Mouse (Mus musculus): Measurements from ENCODE around the gene Hist2h2be.
"Not testable (repeated sequence)": the region's sequence is repeated elsewhere in the genome, so short reads cannot be mapped to it uniquely, and the experiment has no call there.

Hist2h2be gene

DNA sequence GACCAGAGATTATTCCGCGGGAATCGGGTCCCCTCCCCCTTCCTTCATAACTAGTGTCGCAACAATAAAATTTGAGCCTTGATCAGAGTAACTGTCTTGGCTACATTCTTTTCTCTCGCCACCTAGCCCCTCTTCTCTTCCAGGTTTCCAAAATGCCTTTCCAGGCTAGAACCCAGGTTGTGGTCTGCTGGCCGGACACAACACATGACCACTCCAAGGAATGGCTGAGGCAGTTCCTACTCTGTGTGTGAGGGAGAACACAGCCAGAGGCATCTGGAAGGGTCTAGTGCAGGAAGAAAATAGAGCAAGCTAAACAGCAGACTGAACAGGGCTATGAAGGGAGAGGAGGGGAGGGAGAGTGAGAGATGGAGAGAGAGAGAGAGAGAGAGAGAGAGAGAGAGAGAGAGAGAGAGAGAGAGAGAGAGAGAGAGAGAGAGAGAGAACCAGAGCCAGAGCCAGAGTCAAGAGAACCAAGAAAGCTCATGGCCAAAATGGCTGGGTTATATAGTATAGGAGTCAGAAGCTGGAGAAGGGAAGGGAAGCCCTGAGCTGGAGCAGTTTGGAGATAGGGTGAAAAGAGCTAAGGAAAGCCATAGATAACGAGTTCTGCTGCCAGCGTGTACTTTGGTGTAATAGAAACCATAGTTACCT, 22.2 kb upstream of the Hist2h2be start:
- DNase-seq: not testable (repeated sequence)

DNA sequence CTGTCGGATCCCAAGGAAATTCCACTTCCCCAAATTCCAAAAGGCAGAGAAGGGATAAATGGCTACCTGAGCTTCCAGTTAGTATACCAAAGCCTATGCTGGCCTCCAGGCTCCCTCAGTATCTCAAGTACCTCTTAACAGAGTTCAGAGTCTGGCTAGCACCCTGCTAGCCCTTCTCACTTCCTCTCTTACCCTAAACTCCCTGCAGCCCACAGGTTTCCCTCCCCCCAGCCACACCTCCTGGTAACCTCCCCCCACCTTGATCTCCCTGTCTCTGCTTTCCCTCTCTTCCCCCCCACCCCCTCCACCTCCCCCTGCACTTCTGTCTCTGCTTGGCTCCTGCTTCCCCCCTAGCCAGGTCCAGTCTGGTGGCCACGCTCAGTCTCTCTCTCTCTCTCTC, 21.2 kb upstream of the Hist2h2be start:
- DNase-seq: no peak

DNA sequence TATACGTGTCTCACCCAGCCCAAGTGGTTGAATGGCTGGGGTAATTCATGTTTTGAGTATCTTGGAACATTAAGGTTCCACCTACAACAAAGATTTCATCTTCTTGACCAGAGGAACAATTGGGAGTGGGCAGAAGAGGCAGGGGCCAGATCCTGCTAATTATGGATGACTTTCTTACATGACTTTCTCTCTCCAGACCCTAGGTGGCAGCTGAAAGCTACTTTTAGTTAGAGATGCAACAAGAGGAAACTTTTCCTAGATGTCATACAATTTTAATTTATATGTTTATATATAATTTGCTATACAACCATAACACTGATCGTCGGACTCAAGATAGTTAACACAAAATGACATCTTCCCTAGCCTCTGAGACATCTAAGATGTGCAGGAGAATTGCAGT, 13.1 kb upstream of the Hist2h2be start:
- DNase-seq: no peak

DNA sequence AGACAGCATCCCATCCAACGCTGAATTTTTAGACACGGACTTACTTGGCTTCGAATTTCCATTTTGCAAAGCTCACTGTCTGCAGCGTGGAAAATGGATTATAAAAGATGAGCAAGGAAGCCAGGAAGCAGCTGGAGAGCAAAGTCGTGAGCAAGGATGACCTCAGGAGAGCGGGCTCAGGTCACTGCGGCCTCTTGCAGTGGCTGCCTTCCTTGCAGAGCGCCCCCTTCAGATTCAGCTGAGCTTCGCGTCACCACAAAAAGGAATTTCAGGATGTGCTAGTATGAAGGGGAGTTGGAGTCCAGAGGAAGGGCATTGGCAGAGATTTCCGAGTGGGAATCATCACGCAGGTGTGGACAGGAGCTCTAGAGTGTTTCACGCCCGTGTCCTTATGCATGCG, 11.7 kb upstream of the Hist2h2be start:
- peak in 1 of 2 experiments; percentile 46 for DNase-seq

DNA sequence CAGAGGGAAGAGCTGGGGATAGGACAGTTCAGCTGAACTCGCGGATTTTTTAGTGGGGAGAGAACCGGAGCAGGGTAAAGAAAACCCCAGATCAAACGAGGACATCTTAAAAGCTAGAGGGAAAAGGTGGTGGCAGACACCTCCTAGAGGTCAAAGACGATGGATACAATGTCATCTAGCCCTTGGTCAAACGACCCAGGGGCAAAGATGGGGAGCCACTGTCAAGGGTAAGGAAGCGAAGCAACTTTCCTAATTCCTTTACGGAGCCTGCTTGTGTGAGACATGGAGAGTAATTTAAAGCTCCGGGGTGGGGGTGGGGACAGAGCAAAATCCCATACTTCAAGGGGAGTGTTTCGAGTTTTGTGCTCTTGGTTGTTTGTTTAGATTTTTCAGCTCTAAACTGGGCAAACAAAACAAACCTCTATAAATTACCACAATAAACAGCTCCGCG, 1.7 kb upstream of the Hist2h2be start:
- DNase-seq: peak; percentile 51 to 60

DNA sequence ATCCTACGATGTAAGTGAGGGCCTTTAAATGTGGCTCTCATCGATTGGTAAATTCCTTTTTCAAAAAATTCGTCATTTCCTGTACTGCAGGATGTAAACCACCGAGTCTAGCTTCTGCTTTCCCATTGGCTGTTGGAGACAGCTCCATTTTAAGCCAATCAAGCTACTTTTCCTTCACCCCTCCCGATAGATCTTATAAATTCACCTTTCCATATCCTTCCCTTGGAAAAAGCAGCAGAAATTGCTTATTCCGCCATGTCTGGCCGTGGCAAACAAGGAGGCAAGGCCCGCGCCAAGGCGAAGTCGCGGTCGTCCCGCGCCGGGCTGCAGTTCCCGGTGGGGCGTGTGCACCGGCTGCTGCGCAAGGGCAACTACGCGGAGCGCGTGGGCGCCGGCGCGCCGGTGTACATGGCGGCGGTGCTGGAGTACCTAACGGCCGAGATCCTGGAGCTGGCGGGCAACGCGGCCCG, 1.2 kb upstream of the Hist2h2be start, which contains the start of the genes Bola1 and Hist2h2ab:
Gene Bola1 (minus strand): TSS at position 49 of the 470 bp plus-strand sequence.
Gene Hist2h2ab (plus strand): TSS at position 205 of the 470 bp plus-strand sequence.
- peak; percentile 79 to 87 for DNase-seq

DNA sequence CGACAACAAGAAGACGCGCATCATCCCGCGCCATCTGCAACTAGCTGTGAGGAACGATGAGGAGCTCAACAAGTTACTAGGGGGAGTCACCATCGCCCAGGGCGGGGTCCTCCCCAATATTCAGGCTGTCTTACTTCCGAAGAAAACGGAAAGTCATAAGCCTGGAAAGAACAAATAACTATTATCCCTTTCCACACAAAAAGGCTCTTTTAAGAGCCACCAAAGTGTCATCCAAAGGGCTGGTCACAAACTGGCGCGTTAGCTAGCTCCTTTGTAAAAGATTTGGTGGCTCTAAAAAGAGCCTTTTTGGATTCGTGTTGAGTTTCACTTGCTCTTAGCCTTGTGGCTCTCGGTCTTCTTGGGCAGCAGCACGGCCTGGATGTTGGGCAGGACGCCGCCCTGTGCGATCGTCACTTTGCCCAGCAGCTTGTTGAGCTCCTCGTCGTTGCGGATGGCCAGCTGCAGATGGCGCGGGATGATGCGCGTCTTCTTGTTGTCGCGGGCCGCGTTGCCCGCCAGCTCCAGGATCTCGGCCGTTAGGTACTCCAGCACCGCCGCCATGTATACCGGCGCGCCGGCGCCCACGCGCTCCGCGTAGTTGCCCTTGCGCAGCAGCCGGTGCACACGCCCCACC, 671 bp upstream of the Hist2h2be start:
- peak in 1 of 2 experiments; percentile 83 for DNase-seq

GRCm38 (mm10) chr3:96221640-96222038, 720 bp downstream of the Hist2h2be start:
- DNase-seq: peak; percentile 31 to 33

DNA sequence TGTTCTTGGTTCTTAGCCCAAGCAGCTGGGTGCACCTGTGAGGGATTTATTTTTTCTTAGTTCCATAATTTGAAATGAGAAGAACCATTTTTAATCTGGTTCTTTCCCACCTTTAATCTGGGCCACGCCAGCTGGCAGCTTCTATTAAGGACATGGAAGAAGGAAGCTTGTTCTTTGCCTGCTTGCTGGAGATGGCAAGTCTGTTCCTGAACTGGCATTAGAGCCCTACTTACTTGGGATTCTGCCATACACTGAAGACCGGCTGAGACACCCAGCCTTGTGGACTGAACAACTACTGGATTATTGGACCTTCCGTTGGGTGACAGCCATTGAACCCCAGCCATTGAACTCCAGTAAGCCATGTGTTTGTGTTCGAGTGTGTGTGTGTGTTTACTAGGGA, 1.9 kb downstream of the Hist2h2be start:
- DNase-seq: no peak

DNA sequence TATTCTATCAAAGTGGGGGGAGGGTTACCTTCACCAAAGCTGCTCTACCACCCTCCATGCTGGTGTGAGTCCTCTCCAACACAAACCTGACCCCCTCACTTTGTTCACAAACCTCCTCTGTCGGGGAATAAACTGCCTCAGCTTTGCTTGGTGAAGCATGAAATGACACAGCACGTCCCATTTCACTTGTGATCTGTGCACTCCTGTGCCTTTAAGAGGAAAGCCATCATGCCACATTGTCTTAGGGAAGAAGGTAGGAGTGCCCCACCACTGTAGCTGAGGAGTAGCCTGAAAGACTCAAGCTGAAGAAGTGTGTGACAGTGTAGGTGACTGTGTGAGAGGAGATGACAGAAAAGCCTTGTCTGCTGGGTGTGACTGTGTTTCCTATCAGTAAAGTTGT, 4.5 kb downstream of the Hist2h2be start:
- no peak for DNase-seq

DNA sequence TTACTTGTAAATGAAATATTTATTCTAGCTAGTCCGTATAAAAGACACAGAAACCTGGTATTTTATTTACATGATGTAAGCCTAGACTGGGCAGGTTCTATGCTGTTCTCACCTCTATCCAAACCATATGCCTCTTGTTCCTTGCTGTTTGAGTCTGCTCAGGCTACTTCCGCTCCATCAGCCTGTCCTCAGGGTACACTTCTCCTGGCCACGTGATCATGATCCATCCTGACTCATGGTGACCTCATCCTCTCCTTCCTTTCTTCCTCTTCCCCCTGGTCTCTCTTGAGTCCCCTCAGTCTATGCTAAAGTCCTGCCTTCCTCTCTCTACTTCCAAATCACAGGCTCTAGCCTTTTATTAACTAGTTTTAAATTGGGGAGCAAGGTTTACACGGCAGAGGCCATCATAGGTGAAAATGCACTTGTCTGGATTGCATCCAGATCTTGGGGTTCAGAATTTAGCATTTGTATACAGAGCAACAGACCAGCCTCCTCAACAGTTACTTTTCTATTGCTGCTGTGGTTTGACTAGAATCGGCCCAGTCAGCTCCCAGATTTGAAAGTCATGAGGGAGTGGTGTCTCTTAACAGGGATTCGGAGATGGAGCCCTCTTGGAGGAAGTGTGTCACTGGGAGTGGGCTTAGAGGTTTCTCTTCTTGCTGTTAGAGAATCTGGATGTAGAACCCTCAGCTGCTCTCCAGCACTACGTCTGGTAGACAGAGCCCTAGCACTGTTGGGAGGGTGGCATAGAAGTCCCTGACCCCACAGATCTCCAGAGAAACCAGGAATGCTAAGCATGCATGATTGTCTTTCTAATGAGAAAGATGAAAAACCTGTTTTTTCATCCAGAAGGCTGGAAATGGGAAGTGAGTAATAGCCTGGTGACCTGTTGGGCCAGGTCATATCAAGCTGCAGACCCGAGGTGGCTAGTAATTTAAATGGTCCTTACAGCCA, 6.1 kb downstream of the Hist2h2be start:
- DNase-seq: no peak

GRCm38 (mm10) chr3:96228828-96229227, 7.9 kb downstream of the Hist2h2be start:
- no peak for DNase-seq

DNA sequence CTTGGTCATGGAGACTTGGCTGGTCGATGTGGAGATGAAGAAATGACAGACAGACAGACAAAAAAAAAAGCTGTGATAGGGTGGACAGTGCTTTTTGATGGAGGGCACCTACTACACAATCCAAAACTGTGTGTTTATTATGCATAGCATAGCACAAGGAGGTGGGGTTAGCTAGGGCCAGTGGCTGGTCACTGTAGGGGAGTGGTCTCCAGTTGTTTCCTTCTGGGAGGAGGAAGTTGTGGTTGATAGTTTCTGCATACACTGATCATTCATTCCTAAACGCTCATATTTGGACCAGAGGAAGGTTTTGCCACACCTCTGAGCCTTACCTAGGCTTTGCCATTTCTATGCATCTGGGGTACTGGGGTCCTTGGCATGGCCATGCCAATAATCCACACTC, 9.5 kb downstream of the Hist2h2be start:
- no peak for DNase-seq

- no peak for DNase-seq
Observed at GRCm38 (mm10) chr3:96230910-96231757, 10.2 kb downstream of the Hist2h2be start.

DNA sequence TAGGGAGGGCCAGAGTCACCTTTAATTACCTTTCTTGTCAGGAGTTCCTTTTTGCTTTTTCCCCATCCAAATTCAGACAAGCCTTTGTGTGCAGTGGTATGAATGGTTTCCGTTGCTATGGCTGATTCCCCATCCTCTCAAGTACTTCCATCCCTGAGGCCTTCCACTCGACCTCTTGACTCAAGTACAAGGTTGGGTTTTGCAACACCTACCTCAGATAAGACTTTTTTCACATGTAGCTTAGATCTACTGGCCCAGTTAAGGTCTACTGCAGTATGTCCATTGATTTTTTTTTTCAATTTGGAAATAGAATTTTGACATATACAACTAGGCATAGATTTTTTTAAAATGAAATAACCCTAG, 10.8 kb downstream of the Hist2h2be start:
- DNase-seq: no peak

- DNase-seq: no peak
Observed at GRCm38 (mm10) chr3:96234914-96235313, 14.0 kb downstream of the Hist2h2be start.

DNA sequence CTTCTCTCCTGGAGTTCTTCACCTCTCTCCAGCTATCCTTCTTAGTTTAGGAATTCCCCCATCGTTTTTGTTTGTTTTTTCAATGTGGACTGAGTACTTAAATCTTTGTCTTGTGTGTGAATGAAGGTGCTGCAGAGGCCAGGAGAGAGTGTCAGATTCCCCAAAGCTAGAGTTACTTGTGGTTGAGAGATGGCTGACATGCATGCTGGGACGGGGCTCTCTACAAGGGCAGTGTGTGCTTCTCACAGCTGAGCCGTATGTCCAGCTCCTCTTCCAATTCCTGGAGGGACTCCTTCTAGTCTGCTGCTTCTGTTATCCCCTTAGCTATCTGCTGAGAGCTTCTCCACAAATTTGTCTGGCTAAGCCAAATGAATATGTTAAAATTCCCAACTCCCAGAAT, 14.9 kb downstream of the Hist2h2be start:
- no peak for DNase-seq

DNA sequence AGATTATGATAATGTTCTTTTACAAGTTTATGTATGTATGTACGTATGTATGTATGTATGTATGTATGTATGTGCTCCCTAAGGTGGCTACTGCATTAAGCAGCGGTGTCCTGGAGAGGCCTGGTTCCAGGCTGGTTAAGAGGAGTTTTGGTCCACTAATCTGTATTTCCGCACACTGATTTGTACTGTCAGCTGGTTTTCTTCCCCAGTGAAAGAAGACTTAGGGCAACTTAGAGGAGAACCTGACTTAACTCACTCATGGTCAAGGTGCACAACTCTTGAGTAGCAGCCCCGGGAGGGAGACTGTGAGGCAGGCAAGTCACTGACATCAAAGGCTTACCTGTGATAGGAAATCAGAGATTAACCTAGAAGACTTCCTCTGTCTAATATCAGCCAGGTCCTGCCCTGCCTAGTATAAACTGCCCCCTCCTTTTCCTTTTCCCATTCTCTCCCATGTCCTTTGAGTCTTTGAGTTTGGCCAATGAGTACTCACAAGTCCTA, 16.0 kb downstream of the Hist2h2be start:
- DNase-seq: no peak

DNA sequence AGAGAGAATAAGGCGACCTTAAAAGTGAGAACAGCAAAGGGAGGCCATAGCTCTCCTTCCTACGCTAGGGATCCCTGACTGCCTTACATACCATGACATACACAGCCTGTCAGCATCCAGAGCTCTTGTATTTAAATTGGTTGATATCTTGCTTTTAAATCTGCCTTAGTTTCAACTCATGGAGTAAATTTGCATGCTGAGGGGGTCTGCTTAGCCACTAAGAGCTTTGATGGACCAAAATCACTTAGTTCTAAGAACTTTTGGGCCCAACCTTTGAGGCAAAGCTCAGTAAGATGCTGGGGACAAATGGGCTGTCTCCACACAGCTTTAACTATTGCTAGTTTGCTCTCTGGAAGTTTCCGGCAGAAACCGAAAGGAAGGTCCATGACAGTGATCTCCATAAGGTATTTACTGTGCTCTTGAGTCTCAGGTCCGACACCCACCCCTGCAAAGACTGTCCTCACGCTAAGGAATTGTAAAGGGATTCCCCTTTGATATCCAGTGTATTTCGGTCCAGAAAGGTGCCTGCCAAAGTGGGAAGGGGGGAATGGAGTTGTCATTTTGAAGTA, 16.5 kb downstream of the Hist2h2be start:
- DNase-seq: no peak

- DNase-seq: no peak
Observed at GRCm38 (mm10) chr3:96237904-96238511, 17.1 kb downstream of the Hist2h2be start.

Data from cerebellum, postnatal 25 days (tissue).